Mouse (Mus musculus): ENCODE data around the gene Fam227a. TPM values are rescaled to one million over a fixed set of nuclear protein-coding genes. Genes with fewer than 3 reads are reported as not detected.

The Fam227a gene
- polyA plus RNA-seq, 1 experiment from 2014 or later, result 1.2 TPM

DNA sequence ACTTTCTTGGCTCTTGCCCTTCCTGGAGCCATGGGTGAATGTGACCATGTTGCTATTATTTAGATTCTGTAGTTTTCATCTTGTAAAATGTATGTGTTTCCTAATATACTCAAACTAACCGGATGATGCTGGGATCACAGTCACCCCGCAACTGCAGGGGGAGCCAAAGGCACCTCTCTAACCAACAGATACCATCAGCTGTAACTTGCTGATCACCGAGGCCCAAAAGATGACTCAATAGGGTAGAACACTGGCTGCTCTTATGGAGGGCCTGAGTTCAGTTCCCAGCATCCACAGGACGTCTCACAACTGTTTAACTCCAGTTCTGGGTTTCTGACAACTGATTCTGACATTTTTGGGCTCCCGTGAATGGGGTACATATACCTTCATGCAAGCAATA, 42.0 kb downstream of the Fam227a start:
- WGBS, result 84% methylated on average over 5 of the region's 5 CpGs
- no peak for DNase-seq (ENCODE audit: low spot score)
- no peaks in the 10 kb centered on the region for H3K9me3 ChIP-seq (ENCODE audit: low read length)
- H3K36me3 ChIP-seq (ENCODE audit: insufficient read depth, low read length), result no peaks in the 10 kb centered on the region
- no peak overlapping the region for H3K9ac ChIP-seq (replicated peaks; ENCODE audit: low read depth)
- no peak overlapping the region for H3K27ac ChIP-seq (ENCODE audit: low read length)
- no peak overlapping the region for H3K4me2 ChIP-seq (replicated peaks; ENCODE audit: low read depth, low read length)
- no peaks in the 10 kb centered on the region for H3K27me3 ChIP-seq (replicated peaks; ENCODE audit: insufficient read depth, low read length)
- no peak for TF ChIP-seq CTCF (IDR thresholded peaks at IDR 0.05)
- TF ChIP-seq EP300 (IDR thresholded peaks at IDR 0.05), result no peak
- H3K4me1 ChIP-seq (ENCODE audit: insufficient read depth, low read depth, low read length), result no peaks in the 10 kb centered on the region
- no peak for ATAC-seq
- no peak overlapping the region for H3K4me3 ChIP-seq (ENCODE audit: low read depth, low read length)

- no peak overlapping the region for H3K27ac ChIP-seq (ENCODE audit: low read length)
- H3K4me1 ChIP-seq (ENCODE audit: insufficient read depth, low read depth, low read length), result no peaks in the 10 kb centered on the region
- no peaks in the 10 kb centered on the region for H3K9me3 ChIP-seq (ENCODE audit: low read length)
- no peaks in the 10 kb centered on the region for H3K36me3 ChIP-seq (ENCODE audit: insufficient read depth, low read length)
- no peak for TF ChIP-seq CTCF (IDR thresholded peaks at IDR 0.05)
- no peak for TF ChIP-seq EP300 (IDR thresholded peaks at IDR 0.05)
- WGBS, result 78% methylated on average over 7 of the region's 7 CpGs
- H3K4me2 ChIP-seq (replicated peaks; ENCODE audit: low read depth, low read length), result no peak overlapping the region
- H3K9ac ChIP-seq (replicated peaks; ENCODE audit: low read depth), result no peak overlapping the region
- no peak for DNase-seq (ENCODE audit: low spot score)
- no peak overlapping the region for H3K4me3 ChIP-seq (ENCODE audit: low read depth, low read length)
- H3K27me3 ChIP-seq (replicated peaks; ENCODE audit: insufficient read depth, low read length), result no peaks in the 10 kb centered on the region
- ATAC-seq, result no peak
Measured at GRCm38 (mm10) chr15:79615501-79615900, 43.3 kb downstream of the Fam227a start.

DNA sequence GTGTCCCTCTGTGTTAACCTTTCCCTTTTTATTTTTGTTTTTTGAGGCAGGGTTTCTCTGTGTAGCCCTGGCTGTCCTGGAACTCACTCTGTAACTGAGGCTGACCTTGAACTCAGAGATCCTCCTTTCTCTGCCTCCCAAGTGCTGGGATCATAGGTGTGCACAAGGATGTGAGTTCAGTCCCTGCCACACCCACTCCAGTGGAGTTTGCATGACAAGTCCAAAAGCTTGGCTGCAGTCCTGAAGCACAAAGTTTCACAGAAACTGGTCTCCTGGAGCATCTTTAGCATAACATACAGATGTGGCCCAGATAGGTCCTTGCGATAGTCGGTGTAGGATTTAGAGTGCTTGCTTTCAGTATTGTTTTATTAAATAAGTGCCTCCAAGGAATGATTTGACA, 49.5 kb downstream of the Fam227a start:
- Histone ChIP-seq H3K4me1 (ENCODE audit: insufficient read depth, low read depth, low read length) (no peaks in the 10 kb centered on the region), H3K27ac (ENCODE audit: low read length) (no peak overlapping the region), H3K4me2 (replicated peaks; ENCODE audit: low read depth, low read length) (no peak overlapping the region), H3K27me3 (replicated peaks; ENCODE audit: insufficient read depth, low read length) (no peaks in the 10 kb centered on the region), H3K36me3 (ENCODE audit: insufficient read depth, low read length) (no peaks in the 10 kb centered on the region), H3K4me3 (ENCODE audit: low read depth, low read length) (no peak overlapping the region), H3K9me3 (ENCODE audit: low read length) (no peaks in the 10 kb centered on the region), H3K9ac (replicated peaks; ENCODE audit: low read depth) (no peak overlapping the region)
- DNase-seq (ENCODE audit: low spot score), result no peak
- TF ChIP-seq CTCF (IDR thresholded peaks at IDR 0.05) (no peak), EP300 (IDR thresholded peaks at IDR 0.05) (no peak)
- 91% methylated on average over 2 of the region's 2 CpGs for WGBS
- no peak for ATAC-seq

DNA sequence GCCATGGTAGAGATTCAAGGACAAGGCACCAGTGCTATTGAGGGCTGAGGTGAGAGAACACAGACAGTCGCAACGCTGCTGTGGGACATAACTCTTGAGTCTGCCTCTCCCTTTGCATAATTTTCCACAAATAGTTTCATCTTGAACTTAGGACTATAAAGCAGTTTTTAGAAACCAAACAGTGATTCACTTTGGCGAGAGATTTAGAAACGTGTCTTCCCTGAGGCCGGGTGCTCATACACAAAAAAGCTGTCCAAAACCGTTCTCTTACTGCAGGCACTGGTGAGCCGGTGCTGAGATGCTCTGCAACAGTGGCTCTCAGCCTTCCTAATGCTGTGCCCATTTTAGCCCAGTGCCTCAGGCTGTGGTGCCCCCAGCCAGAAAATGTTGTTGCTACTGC, 50.5 kb downstream of the Fam227a start:
- Histone ChIP-seq H3K27me3 (replicated peaks; ENCODE audit: insufficient read depth, low read length) (no peaks in the 10 kb centered on the region), H3K9me3 (ENCODE audit: low read length) (no peaks in the 10 kb centered on the region), H3K36me3 (ENCODE audit: insufficient read depth, low read length) (no peaks in the 10 kb centered on the region), H3K27ac (ENCODE audit: low read length) (no peak overlapping the region), H3K9ac (replicated peaks; ENCODE audit: low read depth) (no peak overlapping the region), H3K4me1 (ENCODE audit: insufficient read depth, low read depth, low read length) (no peaks in the 10 kb centered on the region), H3K4me2 (replicated peaks; ENCODE audit: low read depth, low read length) (no peak overlapping the region), H3K4me3 (ENCODE audit: low read depth, low read length) (no peak overlapping the region)
- DNase-seq (ENCODE audit: low spot score) (no peak), ATAC-seq (no peak)
- no peak for TF ChIP-seq EP300 (IDR thresholded peaks at IDR 0.05)
- no peak for TF ChIP-seq CTCF (IDR thresholded peaks at IDR 0.05)
- 78% methylated on average over 7 of the region's 7 CpGs for WGBS

DNA sequence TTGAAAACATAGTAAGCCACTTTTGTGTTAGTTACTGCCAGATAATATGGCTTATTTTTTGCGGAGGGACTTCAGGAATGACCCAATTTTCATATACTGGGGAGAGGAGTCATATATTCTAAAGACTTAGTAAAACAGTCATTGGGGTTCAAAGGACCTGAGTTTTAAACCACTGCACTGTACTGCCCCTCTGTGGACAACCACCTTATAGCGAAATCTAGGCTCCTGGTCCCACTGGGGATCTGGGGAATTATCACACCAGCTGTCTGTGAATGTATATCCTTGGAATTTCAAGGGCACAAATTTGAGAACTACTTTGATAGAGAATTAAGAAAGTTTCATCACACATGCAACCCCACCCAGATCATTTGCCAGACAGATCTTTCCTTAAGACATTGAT, 51.0 kb downstream of the Fam227a start:
- Histone ChIP-seq H3K4me2 (replicated peaks; ENCODE audit: low read depth, low read length) (no peak overlapping the region), H3K4me1 (ENCODE audit: insufficient read depth, low read depth, low read length) (no peaks in the 10 kb centered on the region), H3K27me3 (replicated peaks; ENCODE audit: insufficient read depth, low read length) (no peaks in the 10 kb centered on the region), H3K27ac (ENCODE audit: low read length) (no peak overlapping the region), H3K36me3 (ENCODE audit: insufficient read depth, low read length) (no peaks in the 10 kb centered on the region), H3K9me3 (ENCODE audit: low read length) (no peaks in the 10 kb centered on the region), H3K4me3 (ENCODE audit: low read depth, low read length) (no peak overlapping the region), H3K9ac (replicated peaks; ENCODE audit: low read depth) (no peak overlapping the region)
- ATAC-seq (no peak), DNase-seq (ENCODE audit: low spot score) (peak; percentile 39)
- 53% methylated on average over 2 of the region's 2 CpGs for WGBS
- TF ChIP-seq EP300 (IDR thresholded peaks at IDR 0.05) (no peak), CTCF (IDR thresholded peaks at IDR 0.05) (peak; percentile 60)

DNA sequence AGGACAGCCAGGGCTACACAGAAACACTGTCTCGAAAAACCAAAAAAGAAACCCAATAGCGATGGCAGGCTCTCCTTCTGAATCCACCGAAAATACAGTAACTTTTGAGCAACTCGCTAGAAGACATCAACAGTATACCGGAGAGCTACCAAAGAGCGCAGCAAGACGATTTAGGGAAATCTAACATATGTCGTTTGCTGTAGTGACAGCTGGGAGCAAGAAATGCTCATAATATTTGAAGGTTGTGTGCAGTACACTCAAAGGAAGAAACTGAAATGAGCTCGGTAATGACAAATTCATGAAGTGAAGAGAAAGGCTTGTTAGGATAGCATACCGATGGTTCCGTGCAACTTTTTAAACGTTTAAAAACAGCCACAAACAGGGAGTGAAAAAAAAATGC, 52.6 kb downstream of the Fam227a start:
- Histone ChIP-seq H3K36me3 (ENCODE audit: insufficient read depth, low read length) (no peaks in the 10 kb centered on the region), H3K4me3 (ENCODE audit: low read depth, low read length) (no peak overlapping the region), H3K4me1 (ENCODE audit: insufficient read depth, low read depth, low read length) (no peaks in the 10 kb centered on the region), H3K27me3 (replicated peaks; ENCODE audit: insufficient read depth, low read length) (no peaks in the 10 kb centered on the region), H3K27ac (ENCODE audit: low read length) (no peak overlapping the region), H3K4me2 (replicated peaks; ENCODE audit: low read depth, low read length) (no peak overlapping the region), H3K9me3 (ENCODE audit: low read length) (no peaks in the 10 kb centered on the region), H3K9ac (replicated peaks; ENCODE audit: low read depth) (no peak overlapping the region)
- ATAC-seq (no peak), DNase-seq (ENCODE audit: low spot score) (no peak)
- WGBS, result 79% methylated on average over 12 of the region's 12 CpGs
- TF ChIP-seq CTCF (IDR thresholded peaks at IDR 0.05), result no peak
- TF ChIP-seq EP300 (IDR thresholded peaks at IDR 0.05), result no peak
